In genomic region chr10:88320714-88321416, GRCm38 (mm10) we compare ENCODE assay signal across 10 mouse cellular contexts. TPM values are rescaled to one million over a fixed set of nuclear protein-coding genes. Genes with fewer than 3 reads are reported as not detected.
DNase-seq lines count a peak whose midpoint lies in the region; ATAC-seq lines count a peak whose summit lies in the region.
"Had no signal": no experiment of that assay in that cellular context is flagged by ENCODE, and none has a peak within 500 bp of the region (broad histone marks: within the 10 kb centered on the region; RNA-seq: fewer than 3 reads in every experiment).

No protein-coding gene starts in this region.

- no peaks in the 10 kb centered on the region for H3K9me3 ChIP-seq in midbrain, embryonic 10.5 days (replicated peaks)
- no peaks in the 10 kb centered on the region for H3K9me3 ChIP-seq in midbrain, embryonic 16.5 days (replicated peaks; ENCODE audit: control insufficient read depth, low read length, poor library complexity, severe bottlenecking)
- H3K9me3 ChIP-seq in embryonic facial prominence, embryonic 13.5 days, result no peaks in the 10 kb centered on the region
- no peaks in the 10 kb centered on the region for H3K9me3 ChIP-seq in heart, embryonic 16.5 days (replicated peaks; ENCODE audit: control insufficient read depth, low read length)
- H3K9me3 ChIP-seq in stomach, embryonic 14.5 days (ENCODE audit: control insufficient read depth, low read depth, low read length), result no peaks in the 10 kb centered on the region
- H3K9me3 ChIP-seq: limb, embryonic 12.5 days had no signal

- H3K4me1 ChIP-seq in midbrain, embryonic 10.5 days, result peaks cover 4% of the 10 kb centered on the region; the same call in 1 of the 2 replicates
- no peaks in the 10 kb centered on the region for H3K4me1 ChIP-seq in midbrain, embryonic 16.5 days (ENCODE audit: control insufficient read depth, insufficient read depth, low read length)
- H3K4me1 ChIP-seq in embryonic facial prominence, embryonic 13.5 days, result peaks cover 16% of the 10 kb centered on the region
- peaks cover 7% of the 10 kb centered on the region for H3K4me1 ChIP-seq in heart, embryonic 16.5 days (ENCODE audit: control insufficient read depth, insufficient read depth, low read length)
- no peaks in the 10 kb centered on the region; the same call in 1 of the 2 replicates for H3K4me1 ChIP-seq in stomach, embryonic 14.5 days (ENCODE audit: control insufficient read depth, insufficient read depth, low read length)
- H3K4me1 ChIP-seq: limb, embryonic 12.5 days had no signal

- no peak for ATAC-seq in midbrain, embryonic 16.5 days
- ATAC-seq in embryonic facial prominence, embryonic 13.5 days (ENCODE audit: insufficient number of reproducible peaks, insufficient read depth, low FRiP score, low TSS enrichment, low read depth), result 0 out of 2 replicates have a peak, but pooled peaks have one; percentile 26
- no peak for ATAC-seq in heart, embryonic 16.5 days (replicated peaks; ENCODE audit: extremely low read depth, insufficient read depth, low FRiP score)
- ATAC-seq in stomach, embryonic 14.5 days (ENCODE audit: insufficient number of reproducible peaks, insufficient read depth, low FRiP score, low read depth), result peak; percentile 71; the same call in 1 of the 2 replicates

- DNase-seq in midbrain, embryonic 10.5 days (ENCODE audit: low spot score), result no peak
- no peak for DNase-seq in cerebellum, adult 9-10 months
- no peak for DNase-seq in gastrocnemius, postnatal 4 days (ENCODE audit: low spot score in 2 of 2)
- no peak for DNase-seq in adrenal gland, postnatal 14 days
- DNase-seq: kidney, adult 9 months had no signal

- 86% methylated on average over 12 of the region's 12 CpGs for WGBS in midbrain, embryonic 10.5 days
- 76% methylated on average over 12 of the region's 12 CpGs for WGBS in midbrain, embryonic 16.5 days
- 44% methylated on average over 12 of the region's 12 CpGs for WGBS in embryonic facial prominence, embryonic 13.5 days
- 34% methylated on average over 12 of the region's 12 CpGs for WGBS in heart, embryonic 16.5 days
- WGBS in stomach, embryonic 14.5 days, result 44% methylated on average over 12 of the region's 12 CpGs

- no peaks in the 10 kb centered on the region for H3K27me3 ChIP-seq in midbrain, embryonic 10.5 days (ENCODE audit: low read depth, poor library complexity, severe bottlenecking)
- no peaks in the 10 kb centered on the region for H3K27me3 ChIP-seq in midbrain, embryonic 16.5 days (ENCODE audit: control insufficient read depth, insufficient read depth, low read depth, low read length)
- no peaks in the 10 kb centered on the region for H3K27me3 ChIP-seq in embryonic facial prominence, embryonic 13.5 days
- no peaks in the 10 kb centered on the region for H3K27me3 ChIP-seq in heart, embryonic 16.5 days (ENCODE audit: control insufficient read depth, insufficient read depth, low read length)
- no peaks in the 10 kb centered on the region for H3K27me3 ChIP-seq in stomach, embryonic 14.5 days (ENCODE audit: control insufficient read depth, insufficient read depth, low read length)

- H3K4me2 ChIP-seq in midbrain, embryonic 16.5 days (ENCODE audit: low read length), result no peak overlapping the region
- H3K4me2 ChIP-seq in embryonic facial prominence, embryonic 13.5 days, result peak overlapping the region; percentile 18
- H3K4me2 ChIP-seq in heart, embryonic 16.5 days (ENCODE audit: low read depth, low read length), result peak overlapping the region; percentile 36; the same call in 1 of the 2 replicates
- no peak overlapping the region for H3K4me2 ChIP-seq in stomach, embryonic 14.5 days (replicated peaks; ENCODE audit: low read depth, low read length)
- H3K4me2 ChIP-seq: limb, embryonic 12.5 days had no signal

- 0 out of 2 replicates have a peak overlapping the region, but pooled peaks have one; percentile 24 for H3K27ac ChIP-seq in midbrain, embryonic 10.5 days (replicated peaks)
- no peak overlapping the region for H3K27ac ChIP-seq in midbrain, embryonic 16.5 days (ENCODE audit: low read length)
- peak overlapping the region; percentile 73 for H3K27ac ChIP-seq in embryonic facial prominence, embryonic 13.5 days
- no peak overlapping the region for H3K27ac ChIP-seq in heart, embryonic 16.5 days (ENCODE audit: low read length)
- H3K27ac ChIP-seq in stomach, embryonic 14.5 days (ENCODE audit: low read length), result no peak overlapping the region
- H3K27ac ChIP-seq: limb, embryonic 12.5 days had no signal

- no peak overlapping the region for H3K9ac ChIP-seq in midbrain, embryonic 16.5 days (ENCODE audit: low read depth, low read length)
- no peak overlapping the region for H3K9ac ChIP-seq in embryonic facial prominence, embryonic 13.5 days
- 0 out of 2 replicates have a peak overlapping the region, but pooled peaks have one; percentile 21 for H3K9ac ChIP-seq in heart, embryonic 16.5 days (ENCODE audit: low read length)
- no peak overlapping the region for H3K9ac ChIP-seq in stomach, embryonic 14.5 days (replicated peaks; ENCODE audit: low read depth, low read length)
- H3K9ac ChIP-seq: limb, embryonic 12.5 days had no signal

- H3K36me3 ChIP-seq in midbrain, embryonic 10.5 days, result no peaks in the 10 kb centered on the region
- no peaks in the 10 kb centered on the region for H3K36me3 ChIP-seq in midbrain, embryonic 16.5 days (ENCODE audit: control insufficient read depth, insufficient read depth, low read length)
- H3K36me3 ChIP-seq in embryonic facial prominence, embryonic 13.5 days, result no peaks in the 10 kb centered on the region
- H3K36me3 ChIP-seq in heart, embryonic 16.5 days (ENCODE audit: control insufficient read depth, insufficient read depth), result no peaks in the 10 kb centered on the region
- no peaks in the 10 kb centered on the region for H3K36me3 ChIP-seq in stomach, embryonic 14.5 days (ENCODE audit: control insufficient read depth, insufficient read depth, low read length)
- H3K36me3 ChIP-seq: limb, embryonic 12.5 days had no signal

- no peak overlapping the region for H3K4me3 ChIP-seq in midbrain, embryonic 10.5 days
- no peak overlapping the region for H3K4me3 ChIP-seq in midbrain, embryonic 16.5 days (ENCODE audit: low read depth, low read length)
- H3K4me3 ChIP-seq in embryonic facial prominence, embryonic 13.5 days, result no peak overlapping the region
- H3K4me3 ChIP-seq in heart, embryonic 16.5 days (ENCODE audit: low read length), result no peak overlapping the region
- no peak overlapping the region for H3K4me3 ChIP-seq in stomach, embryonic 14.5 days (ENCODE audit: low read depth, low read length)
- H3K4me3 ChIP-seq: limb, embryonic 12.5 days had no signal

RNA-seq across cellular contexts. Expression of gene Dram1, which starts 58.0 kb away (rescaled TPM):
- 0.28 and 0.43 TPM in 2 replicates for polyA plus RNA-seq in midbrain, embryonic 10.5 days (2016; fragmentation: Nextera tagmentation; extraction: Ambion mirVana)
- polyA plus RNA-seq in midbrain, embryonic 16.5 days (2015; fragmentation: Nextera tagmentation; extraction: Ambion mirVana), result 0.57 and 0.80 TPM in 2 replicates
- polyA plus RNA-seq in embryonic facial prominence, embryonic 13.5 days (2015; fragmentation: Nextera tagmentation; extraction: Ambion mirVana), result 1.5 and 2.0 TPM in 2 replicates
- polyA plus RNA-seq in heart, embryonic 16.5 days (2015; fragmentation: Nextera tagmentation; extraction: Ambion mirVana), result 3.3 and 11.8 TPM in 2 replicates
- polyA plus RNA-seq in stomach, embryonic 14.5 days (2014; fragmentation: Nextera tagmentation; extraction: Ambion mirVana), result 2.7 and 3.3 TPM in 2 replicates
- 1 to 10 TPM; 4.2 to 4.9 TPM for total RNA-seq in gastrocnemius, postnatal 4 days (2021)
- 6.0 and 7.8 TPM in 2 replicates for total RNA-seq in adrenal gland, postnatal 14 days (2021)

RNA-seq across cellular contexts. Expression of gene Gnptab, which starts 58.1 kb away (rescaled TPM):
- 6.7 and 7.9 TPM in 2 replicates for polyA plus RNA-seq in midbrain, embryonic 10.5 days (2016; fragmentation: Nextera tagmentation; extraction: Ambion mirVana)
- 23.2 and 25.9 TPM in 2 replicates for polyA plus RNA-seq in midbrain, embryonic 16.5 days (2015; fragmentation: Nextera tagmentation; extraction: Ambion mirVana)
- polyA plus RNA-seq in embryonic facial prominence, embryonic 13.5 days (2015; fragmentation: Nextera tagmentation; extraction: Ambion mirVana), result 10.3 and 10.8 TPM in 2 replicates
- 9.4 and 9.6 TPM in 2 replicates for polyA plus RNA-seq in heart, embryonic 16.5 days (2015; fragmentation: Nextera tagmentation; extraction: Ambion mirVana)
- 10.7 and 11.1 TPM in 2 replicates for polyA plus RNA-seq in stomach, embryonic 14.5 days (2014; fragmentation: Nextera tagmentation; extraction: Ambion mirVana)
- total RNA-seq in gastrocnemius, postnatal 4 days (2021), result 10 to 100 TPM; 14.7 to 14.9 TPM
- total RNA-seq in adrenal gland, postnatal 14 days (2021), result 25.0 and 26.1 TPM in 2 replicates

Comparison
In these comparisons a context has a peak if more than half of its experiments do, and no peak if none do; other contexts are left out.
1. H3K27ac ChIP-seq: peak in midbrain, embryonic 10.5 days (single experiment) and embryonic facial prominence, embryonic 13.5 days (single experiment); none in midbrain, embryonic 16.5 days (single experiment), heart, embryonic 16.5 days (single experiment) and stomach, embryonic 14.5 days (single experiment).
2. ATAC-seq: peak in embryonic facial prominence, embryonic 13.5 days (single experiment) and stomach, embryonic 14.5 days (single experiment); none in midbrain, embryonic 16.5 days (single experiment) and heart, embryonic 16.5 days (single experiment).
3. H3K4me2 ChIP-seq: peak in embryonic facial prominence, embryonic 13.5 days (single experiment) and heart, embryonic 16.5 days (single experiment); none in midbrain, embryonic 16.5 days (single experiment) and stomach, embryonic 14.5 days (single experiment).